Mouse (Mus musculus): ENCODE data around the gene Amph. TPM values are rescaled to one million over a fixed set of nuclear protein-coding genes. Genes with fewer than 3 reads are reported as not detected.

Gene Amph
- polyA plus RNA-seq, 1 experiment from 2014 or later = 11.6 TPM

- ATAC-seq (ENCODE audit: low FRiP score) (no peak), DNase-seq (ENCODE audit: low spot score, missing footprints) (peak; percentile 31)
- H3K4me3 ChIP-seq (ENCODE audit: low read depth, low read length) = no peak overlapping the region
- H3K27me3 ChIP-seq (ENCODE audit: control insufficient read depth, insufficient read depth, low read length) = no peaks in the 10 kb centered on the region
- H3K9me3 ChIP-seq (ENCODE audit: control insufficient read depth, low read length) = no peaks in the 10 kb centered on the region
- no peak overlapping the region for H3K4me2 ChIP-seq
- no peaks in the 10 kb centered on the region for H3K4me1 ChIP-seq (ENCODE audit: control insufficient read depth, insufficient read depth, low read length)
- WGBS = 82% methylated on average over 3 of the region's 3 CpGs
- H3K27ac ChIP-seq (ENCODE audit: low read depth, low read length) = no peak overlapping the region
- no peaks in the 10 kb centered on the region for H3K36me3 ChIP-seq (ENCODE audit: control insufficient read depth, insufficient read depth, low read length)
- H3K9ac ChIP-seq (ENCODE audit: low read length) = no peak overlapping the region
Observed at GRCm38 (mm10) chr13:19008440-19008839, 60.4 kb downstream of the Amph start.

GRCm38 (mm10) chr13:19014825-19015375, 66.9 kb downstream of the Amph start:
- DNase-seq (ENCODE audit: low spot score, missing footprints) = no peak
- H3K4me1 ChIP-seq (ENCODE audit: control insufficient read depth, insufficient read depth, low read length) = no peaks in the 10 kb centered on the region
- 87% methylated on average over 4 of the region's 4 CpGs for WGBS
- H3K27me3 ChIP-seq (ENCODE audit: control insufficient read depth, insufficient read depth, low read length) = no peaks in the 10 kb centered on the region
- no peak overlapping the region for H3K4me2 ChIP-seq
- no peak overlapping the region for H3K4me3 ChIP-seq (ENCODE audit: low read depth, low read length)
- H3K9me3 ChIP-seq (ENCODE audit: control insufficient read depth, low read length) = no peaks in the 10 kb centered on the region
- H3K36me3 ChIP-seq (ENCODE audit: control insufficient read depth, insufficient read depth, low read length) = no peaks in the 10 kb centered on the region
- no peak overlapping the region for H3K27ac ChIP-seq (ENCODE audit: low read depth, low read length)
- H3K9ac ChIP-seq (ENCODE audit: low read length) = no peak overlapping the region
- no peak for ATAC-seq (ENCODE audit: low FRiP score)

- WGBS = 28% methylated on average over 2 of the region's 2 CpGs
- ATAC-seq (ENCODE audit: low FRiP score) = peak; percentile 44
- DNase-seq (ENCODE audit: low spot score, missing footprints) = no peak
Observed at GRCm38 (mm10) chr13:19021529-19021928, 73.5 kb downstream of the Amph start.

GRCm38 (mm10) chr13:19022310-19022709, 74.3 kb downstream of the Amph start:
- no peaks in the 10 kb centered on the region; the same call in 1 of the 2 replicates for H3K4me1 ChIP-seq (ENCODE audit: control insufficient read depth, insufficient read depth, low read length)
- H3K9ac ChIP-seq (ENCODE audit: low read length) = no peak overlapping the region
- no peaks in the 10 kb centered on the region for H3K27me3 ChIP-seq (ENCODE audit: control insufficient read depth, insufficient read depth, low read length)
- no peaks in the 10 kb centered on the region for H3K36me3 ChIP-seq (ENCODE audit: control insufficient read depth, insufficient read depth, low read length)
- no peak overlapping the region for H3K4me3 ChIP-seq (ENCODE audit: low read depth, low read length)
- no peak for ATAC-seq (ENCODE audit: low FRiP score)
- H3K4me2 ChIP-seq = no peak overlapping the region
- H3K9me3 ChIP-seq (ENCODE audit: control insufficient read depth, low read length) = no peaks in the 10 kb centered on the region
- DNase-seq (ENCODE audit: low spot score, missing footprints) = no peak
- no peak overlapping the region for H3K27ac ChIP-seq (ENCODE audit: low read depth, low read length)
- 68% methylated on average over 3 of the region's 3 CpGs for WGBS

More at GRCm38 (mm10) chr13:19021529-19021928, 73.5 kb downstream of the Amph start:
- no peaks in the 10 kb centered on the region; the same call in 1 of the 2 replicates for H3K4me1 ChIP-seq (ENCODE audit: control insufficient read depth, insufficient read depth, low read length)
- H3K4me2 ChIP-seq = no peak overlapping the region
- H3K9me3 ChIP-seq (ENCODE audit: control insufficient read depth, low read length) = no peaks in the 10 kb centered on the region
- no peak overlapping the region for H3K27ac ChIP-seq (ENCODE audit: low read depth, low read length)
- no peak overlapping the region for H3K4me3 ChIP-seq (ENCODE audit: low read depth, low read length)
- H3K36me3 ChIP-seq (ENCODE audit: control insufficient read depth, insufficient read depth, low read length) = no peaks in the 10 kb centered on the region
- no peak overlapping the region for H3K9ac ChIP-seq (ENCODE audit: low read length)
- no peaks in the 10 kb centered on the region for H3K27me3 ChIP-seq (ENCODE audit: control insufficient read depth, insufficient read depth, low read length)

- Histone ChIP-seq H3K4me1 (ENCODE audit: control insufficient read depth, insufficient read depth, low read length) (no peaks in the 10 kb centered on the region; the same call in 1 of the 2 replicates), H3K4me3 (ENCODE audit: low read depth, low read length) (no peak overlapping the region), H3K27me3 (ENCODE audit: control insufficient read depth, insufficient read depth, low read length) (no peaks in the 10 kb centered on the region), H3K9me3 (ENCODE audit: control insufficient read depth, low read length) (no peaks in the 10 kb centered on the region), H3K4me2 (no peak overlapping the region), H3K9ac (ENCODE audit: low read length) (no peak overlapping the region), H3K27ac (ENCODE audit: low read depth, low read length) (no peak overlapping the region), H3K36me3 (ENCODE audit: control insufficient read depth, insufficient read depth, low read length) (no peaks in the 10 kb centered on the region)
- 88% methylated on average over 2 of the region's 2 CpGs for WGBS
- no peak for ATAC-seq (ENCODE audit: low FRiP score)
- no peak for DNase-seq (ENCODE audit: low spot score, missing footprints)
Observed at GRCm38 (mm10) chr13:19025091-19025688, 77.2 kb downstream of the Amph start.

GRCm38 (mm10) chr13:19025906-19026305, 77.9 kb downstream of the Amph start:
- Histone ChIP-seq H3K27ac (ENCODE audit: low read depth, low read length) (no peak overlapping the region), H3K4me2 (no peak overlapping the region), H3K4me1 (ENCODE audit: control insufficient read depth, insufficient read depth, low read length) (no peaks in the 10 kb centered on the region; the same call in 1 of the 2 replicates), H3K36me3 (ENCODE audit: control insufficient read depth, insufficient read depth, low read length) (no peaks in the 10 kb centered on the region), H3K9ac (ENCODE audit: low read length) (no peak overlapping the region), H3K4me3 (ENCODE audit: low read depth, low read length) (no peak overlapping the region), H3K27me3 (ENCODE audit: control insufficient read depth, insufficient read depth, low read length) (no peaks in the 10 kb centered on the region), H3K9me3 (ENCODE audit: control insufficient read depth, low read length) (no peaks in the 10 kb centered on the region)
- DNase-seq (ENCODE audit: low spot score, missing footprints) (no peak), ATAC-seq (ENCODE audit: low FRiP score) (no peak)
- WGBS = 93% methylated on average over 4 of the region's 4 CpGs

- Histone ChIP-seq H3K9ac (ENCODE audit: low read length) (no peak overlapping the region), H3K4me2 (no peak overlapping the region), H3K4me3 (ENCODE audit: low read depth, low read length) (no peak overlapping the region), H3K9me3 (ENCODE audit: control insufficient read depth, low read length) (no peaks in the 10 kb centered on the region), H3K36me3 (ENCODE audit: control insufficient read depth, insufficient read depth, low read length) (no peaks in the 10 kb centered on the region), H3K4me1 (ENCODE audit: control insufficient read depth, insufficient read depth, low read length) (no peaks in the 10 kb centered on the region), H3K27ac (ENCODE audit: low read depth, low read length) (no peak overlapping the region), H3K27me3 (ENCODE audit: control insufficient read depth, insufficient read depth, low read length) (no peaks in the 10 kb centered on the region)
- DNase-seq (ENCODE audit: low spot score, missing footprints) (no peak), ATAC-seq (ENCODE audit: low FRiP score) (no peak)
- 82% methylated on average over 3 of the region's 3 CpGs for WGBS
Observed at GRCm38 (mm10) chr13:19026923-19027322, 78.9 kb downstream of the Amph start.

- DNase-seq (ENCODE audit: low spot score, missing footprints) (no peak), ATAC-seq (ENCODE audit: low FRiP score) (no peak)
- H3K4me3 ChIP-seq (ENCODE audit: low read depth, low read length) = no peak overlapping the region
- WGBS = 79% methylated on average over 6 of the region's 6 CpGs
- H3K36me3 ChIP-seq (ENCODE audit: control insufficient read depth, insufficient read depth, low read length) = no peaks in the 10 kb centered on the region
- no peak overlapping the region for H3K4me2 ChIP-seq
- H3K9ac ChIP-seq (ENCODE audit: low read length) = no peak overlapping the region
- H3K4me1 ChIP-seq (ENCODE audit: control insufficient read depth, insufficient read depth, low read length) = no peaks in the 10 kb centered on the region
- H3K27ac ChIP-seq (ENCODE audit: low read depth, low read length) = no peak overlapping the region
- no peaks in the 10 kb centered on the region for H3K9me3 ChIP-seq (ENCODE audit: control insufficient read depth, low read length)
- no peaks in the 10 kb centered on the region for H3K27me3 ChIP-seq (ENCODE audit: control insufficient read depth, insufficient read depth, low read length)
Observed at GRCm38 (mm10) chr13:19027766-19028350, 79.9 kb downstream of the Amph start.

- Histone ChIP-seq H3K9me3 (ENCODE audit: control insufficient read depth, low read length) (no peaks in the 10 kb centered on the region), H3K36me3 (ENCODE audit: control insufficient read depth, insufficient read depth, low read length) (no peaks in the 10 kb centered on the region), H3K27ac (ENCODE audit: low read depth, low read length) (no peak overlapping the region), H3K4me2 (no peak overlapping the region), H3K27me3 (ENCODE audit: control insufficient read depth, insufficient read depth, low read length) (no peaks in the 10 kb centered on the region), H3K4me1 (ENCODE audit: control insufficient read depth, insufficient read depth, low read length) (no peaks in the 10 kb centered on the region), H3K4me3 (ENCODE audit: low read depth, low read length) (no peak overlapping the region), H3K9ac (ENCODE audit: low read length) (no peak overlapping the region)
- ATAC-seq (ENCODE audit: low FRiP score) = no peak
- DNase-seq (ENCODE audit: low spot score, missing footprints) = no peak
- 75% methylated on average over 8 of the region's 8 CpGs for WGBS
Observed at GRCm38 (mm10) chr13:19031916-19032688, 84.1 kb downstream of the Amph start.
